Mouse (Mus musculus) lung, adult 18-20 months (tissue): ENCODE results near the gene Lpar2.

Source experiments
- DNase-seq, 2 experiments: peaks; one replicate each; pipeline ENCODE4 v3.0.0; 2022; ENCODE audit warnings: mixed read lengths in 2 of 2

Lpar2 gene

DNA sequence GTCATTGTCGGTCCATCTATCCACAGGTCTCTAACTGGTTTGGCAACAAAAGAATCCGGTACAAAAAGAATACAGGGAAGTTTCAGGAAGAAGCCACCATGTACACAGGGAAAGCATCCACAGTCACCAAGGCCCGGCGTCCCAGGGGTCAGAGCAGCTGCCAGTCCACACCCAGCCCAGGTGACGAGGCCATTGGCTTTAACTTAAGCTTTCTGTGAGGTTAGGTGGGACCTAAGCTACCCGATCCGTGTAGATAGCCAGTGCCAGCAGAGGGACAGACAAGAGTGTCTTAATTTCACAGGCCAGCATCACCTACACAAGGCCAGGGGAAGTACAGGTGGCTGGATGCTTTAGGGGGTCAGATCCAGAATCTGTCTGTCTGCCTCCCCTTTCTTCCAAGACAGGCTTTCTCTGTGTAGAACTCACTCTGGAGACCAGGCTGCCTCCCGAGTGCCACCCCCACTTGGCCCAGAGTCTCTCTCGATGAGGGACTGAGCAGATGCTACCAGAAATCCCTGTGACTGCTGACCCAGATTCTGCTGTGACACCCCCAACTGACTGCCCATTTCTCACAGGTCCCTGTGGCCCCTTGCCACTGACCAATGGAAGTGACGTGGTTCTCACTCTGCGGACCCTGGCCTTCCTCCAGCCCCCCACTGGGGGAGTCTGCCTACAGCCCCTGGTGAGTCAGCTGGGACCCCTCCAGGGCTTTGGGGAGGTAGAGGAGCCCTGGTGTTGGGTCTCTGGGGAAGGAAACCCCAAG is 48.0 kb downstream of the Lpar2 start:
- no peak for DNase-seq

DNA sequence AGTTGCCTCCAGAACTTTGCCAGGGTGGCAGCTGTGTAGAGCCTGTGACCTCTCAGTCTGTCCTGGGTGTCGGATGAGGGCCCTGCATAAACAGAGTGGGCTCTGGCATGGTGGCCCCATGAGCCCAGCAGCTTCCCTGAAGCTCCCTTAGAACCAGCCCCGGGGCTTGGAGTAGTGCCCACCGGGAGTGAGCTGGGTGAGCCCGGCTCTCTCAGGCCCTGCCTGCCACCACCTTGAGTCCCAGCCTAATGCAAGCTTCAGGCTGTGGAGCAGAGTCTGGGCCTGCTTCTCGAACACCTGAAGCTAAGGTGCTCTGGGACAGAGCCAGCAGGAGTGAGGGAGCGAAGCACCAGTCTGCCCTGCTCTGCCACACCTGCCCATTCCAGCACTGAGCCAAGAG is 48.7 kb downstream of the Lpar2 start:
- no peak for DNase-seq

DNA sequence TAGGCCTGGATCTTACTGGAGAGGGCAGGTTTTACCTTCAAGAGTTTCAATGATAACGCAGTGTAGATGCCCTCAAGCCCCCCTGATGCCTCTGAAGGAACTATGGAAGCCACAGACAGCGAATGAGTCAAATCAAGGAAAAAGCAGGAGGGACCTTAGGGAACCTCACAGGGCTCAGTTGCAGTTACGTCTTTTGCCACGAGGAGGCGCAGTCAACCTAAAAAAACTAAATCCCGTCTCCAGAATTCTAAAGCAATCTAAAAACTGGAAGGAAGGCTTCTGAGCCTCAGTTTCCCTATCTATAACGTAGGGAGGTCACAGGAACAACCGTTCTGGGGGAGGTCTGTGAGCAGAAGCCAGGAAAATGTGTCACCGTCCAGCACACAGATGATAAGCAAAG is 51.9 kb downstream of the Lpar2 start:
- peak; percentile 44 to 58 for DNase-seq

DNA sequence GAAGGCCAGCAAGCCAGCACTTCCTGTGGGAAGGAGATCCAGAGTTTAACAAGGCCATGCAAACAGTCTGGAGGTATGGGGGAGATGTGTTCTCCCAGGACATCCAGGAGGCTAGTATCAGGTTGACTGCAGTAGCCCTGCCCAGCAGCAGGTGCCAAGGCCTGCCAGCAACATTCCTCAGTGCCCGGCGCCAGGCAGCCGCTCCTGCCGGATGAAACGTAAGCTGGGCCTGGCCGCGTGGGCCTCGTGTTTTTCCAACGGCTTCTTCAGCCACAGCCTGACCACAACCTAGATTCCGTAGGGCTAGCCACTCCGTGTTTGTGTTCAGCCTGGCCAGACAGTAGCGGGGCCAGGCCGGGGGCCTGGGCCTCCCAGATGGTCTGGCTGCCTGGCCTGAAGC is 52.4 kb downstream of the Lpar2 start:
- no peak for DNase-seq

DNA sequence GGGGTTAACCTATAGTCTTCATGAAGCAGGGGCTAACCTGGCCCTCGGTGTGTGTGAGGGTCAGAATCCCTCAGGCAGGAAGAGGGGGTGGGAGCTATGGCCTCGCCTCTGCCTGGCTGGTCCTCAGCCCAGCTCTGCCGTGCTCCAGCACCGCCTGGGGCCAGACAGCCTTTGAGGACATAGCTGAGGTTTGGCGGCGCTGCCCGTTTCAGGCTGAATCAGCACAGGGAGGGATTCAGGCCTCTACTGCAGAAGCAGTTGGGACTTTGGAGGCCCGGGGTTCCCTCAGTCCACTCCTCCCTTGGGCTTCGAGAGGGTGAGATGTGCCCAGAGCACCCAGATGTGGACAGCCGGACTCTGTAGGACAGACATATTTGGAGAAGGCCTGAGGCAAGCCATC is 53.9 kb downstream of the Lpar2 start:
- DNase-seq, result no peak

DNA sequence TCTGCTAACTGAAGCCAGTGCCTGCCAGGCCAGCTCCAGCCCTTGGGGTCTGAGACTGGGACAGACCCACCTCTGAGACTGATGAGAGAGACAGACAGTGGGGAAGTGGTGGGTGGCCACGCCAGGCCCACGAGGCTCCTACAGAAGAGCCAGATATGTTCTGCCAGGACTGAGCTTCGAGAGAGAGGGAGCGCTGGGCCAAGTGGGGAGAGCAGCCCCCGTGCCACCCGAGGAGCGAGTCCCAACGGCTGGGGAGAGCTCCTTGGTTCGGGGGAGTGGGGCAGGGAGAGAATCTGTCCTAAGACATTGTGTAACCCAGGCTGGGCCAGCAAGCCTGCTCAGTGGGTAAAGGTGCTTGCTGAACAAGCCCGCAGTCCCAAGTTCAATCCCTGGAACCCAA is 54.7 kb downstream of the Lpar2 start:
- DNase-seq, result no peak

DNA sequence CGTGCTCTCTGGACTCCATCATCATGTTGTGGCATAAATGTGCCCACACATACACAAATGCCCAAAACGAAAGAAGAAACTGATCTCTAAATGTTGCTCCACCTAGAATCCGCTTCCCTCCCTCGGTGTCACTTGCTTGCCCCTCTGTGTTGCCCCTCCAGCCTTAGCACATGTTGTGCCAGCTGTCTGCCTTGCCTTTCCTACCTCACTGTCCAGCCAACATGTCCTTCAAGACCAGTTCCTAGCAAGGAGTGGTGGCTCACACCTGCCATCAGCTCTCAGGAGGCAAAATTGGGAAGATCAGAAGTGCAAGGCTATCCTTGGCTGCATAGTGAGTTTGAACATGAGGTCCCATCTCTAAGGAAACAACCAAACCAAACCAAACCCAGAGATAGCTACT is 55.2 kb downstream of the Lpar2 start:
- DNase-seq, result no peak

DNA sequence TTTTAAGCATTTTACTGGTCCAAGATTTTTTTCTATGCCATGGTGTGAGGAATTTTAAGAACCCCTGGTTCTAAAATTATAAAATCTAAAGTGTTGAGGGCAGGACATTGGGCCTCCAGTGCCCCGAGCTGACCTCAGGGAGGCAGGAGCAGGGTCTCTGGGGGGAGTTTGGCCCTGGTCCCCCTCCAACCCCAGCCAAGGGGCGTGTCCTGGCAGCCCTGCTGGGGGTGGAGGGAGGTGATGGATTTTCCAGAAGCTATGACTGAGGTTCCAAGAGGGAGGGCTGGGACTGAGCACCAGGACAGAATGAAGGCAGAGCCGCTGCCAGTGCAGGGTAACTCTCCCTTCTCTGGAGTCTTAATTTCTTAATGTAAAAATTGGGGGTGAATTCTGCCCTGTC is 55.8 kb downstream of the Lpar2 start:
- DNase-seq, result no peak

DNA sequence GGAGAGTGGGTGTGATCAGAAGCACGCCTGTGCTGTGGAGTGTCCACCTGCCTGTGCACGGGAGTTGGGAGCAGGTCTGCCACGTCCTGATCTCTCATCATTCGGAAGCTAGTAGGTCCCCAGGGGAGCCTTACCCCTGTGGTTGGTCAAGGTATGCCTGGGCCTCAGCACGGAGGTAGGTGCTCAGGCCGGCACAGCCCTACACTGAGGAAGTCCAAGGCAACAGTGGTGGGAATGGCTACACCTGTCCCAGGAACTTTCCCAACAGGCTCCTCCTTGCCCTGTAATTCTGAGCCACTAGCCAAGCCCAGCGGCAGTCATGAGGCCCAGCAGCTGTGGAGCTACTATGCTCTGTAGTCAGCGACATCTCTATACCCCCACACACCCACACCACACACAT is 57.4 kb downstream of the Lpar2 start:
- no peak for DNase-seq
